Mouse (Mus musculus): ENCODE results near the gene Dst. TPM values are rescaled to one million over a fixed set of nuclear protein-coding genes. Genes with fewer than 3 reads are reported as not detected.
"Not testable (repeated sequence)": the region's sequence is repeated elsewhere in the genome, so short reads cannot be mapped to it uniquely, and the experiment has no call there.

Gene Dst
- total and polyA plus RNA-seq, 2 experiments from 2014 or later, result 21.7 to 106 TPM

- no peak overlapping the region for H3K9ac ChIP-seq (replicated peaks; ENCODE audit: low read depth, low read length)
- no peak overlapping the region for H3K4me3 ChIP-seq (ENCODE audit: low read depth, low read length)
- H3K27ac ChIP-seq (ENCODE audit: low read depth), result no peak overlapping the region
- TF ChIP-seq EP300 (IDR thresholded peaks at IDR 0.05; ENCODE audit: low read depth), result no peak
- no peak for TF ChIP-seq CTCF (IDR thresholded peaks at IDR 0.05; ENCODE audit: low read depth)
- H3K4me1 ChIP-seq (ENCODE audit: control insufficient read depth, insufficient read depth), result peaks cover 9% of the 10 kb centered on the region; the same call in 1 of the 2 replicates
- ATAC-seq (ENCODE audit: insufficient read depth, low read depth) (no peak), DNase-seq (ENCODE audit: low spot score) (no peak)
- 67% methylated on average over 1 of the region's 1 CpGs for WGBS
- no peaks in the 10 kb centered on the region for H3K27me3 ChIP-seq (ENCODE audit: control insufficient read depth, insufficient read depth, low read length)
- H3K9me3 ChIP-seq (replicated peaks; ENCODE audit: control insufficient read depth, low read length), result no peaks in the 10 kb centered on the region
- H3K36me3 ChIP-seq (replicated peaks; ENCODE audit: control insufficient read depth, insufficient read depth, low read length), result no peaks in the 10 kb centered on the region
- H3K4me2 ChIP-seq (ENCODE audit: low read depth, low read length), result no peak overlapping the region
Measured at GRCm38 (mm10) chr1:34061860-34062259, 153.8 kb downstream of the Dst start.

- ATAC-seq (ENCODE audit: insufficient read depth, low read depth) (no peak), DNase-seq (ENCODE audit: low spot score) (no peak)
- H3K27me3 ChIP-seq (ENCODE audit: control insufficient read depth, insufficient read depth, low read length), result no peaks in the 10 kb centered on the region
- H3K9ac ChIP-seq (replicated peaks; ENCODE audit: low read depth, low read length), result no peak overlapping the region
- no peak for TF ChIP-seq EP300 (IDR thresholded peaks at IDR 0.05; ENCODE audit: low read depth)
- no peak for TF ChIP-seq CTCF (IDR thresholded peaks at IDR 0.05; ENCODE audit: low read depth)
- H3K36me3 ChIP-seq (replicated peaks; ENCODE audit: control insufficient read depth, insufficient read depth, low read length), result no peaks in the 10 kb centered on the region
- H3K4me1 ChIP-seq (ENCODE audit: control insufficient read depth, insufficient read depth), result peaks cover 9% of the 10 kb centered on the region; the same call in 1 of the 2 replicates
- H3K9me3 ChIP-seq (replicated peaks; ENCODE audit: control insufficient read depth, low read length), result no peaks in the 10 kb centered on the region
- H3K4me2 ChIP-seq (ENCODE audit: low read depth, low read length), result no peak overlapping the region
- no peak overlapping the region for H3K4me3 ChIP-seq (ENCODE audit: low read depth, low read length)
- 77% methylated on average over 3 of the region's 3 CpGs for WGBS
- H3K27ac ChIP-seq (ENCODE audit: low read depth), result no peak overlapping the region
Measured at GRCm38 (mm10) chr1:34063943-34064342, 155.9 kb downstream of the Dst start.

GRCm38 (mm10) chr1:34065551-34066048 is 157.6 kb downstream of the Dst start:
- DNase-seq (ENCODE audit: low spot score) (no peak), ATAC-seq (ENCODE audit: insufficient read depth, low read depth) (no peak)
- Histone ChIP-seq H3K4me3 (ENCODE audit: low read depth, low read length) (no peak overlapping the region), H3K27ac (ENCODE audit: low read depth) (0 out of 2 replicates have a peak overlapping the region, but pooled peaks have one; percentile 3), H3K36me3 (replicated peaks; ENCODE audit: control insufficient read depth, insufficient read depth, low read length) (no peaks in the 10 kb centered on the region), H3K4me2 (ENCODE audit: low read depth, low read length) (no peak overlapping the region), H3K9me3 (replicated peaks; ENCODE audit: control insufficient read depth, low read length) (no peaks in the 10 kb centered on the region), H3K4me1 (ENCODE audit: control insufficient read depth, insufficient read depth) (peaks cover 13% of the 10 kb centered on the region), H3K9ac (replicated peaks; ENCODE audit: low read depth, low read length) (no peak overlapping the region), H3K27me3 (ENCODE audit: control insufficient read depth, insufficient read depth, low read length) (no peaks in the 10 kb centered on the region)
- no peak for TF ChIP-seq EP300 (IDR thresholded peaks at IDR 0.05; ENCODE audit: low read depth)
- WGBS, result 68% methylated on average over 5 of the region's 5 CpGs

GRCm38 (mm10) chr1:34066401-34066800 is 158.4 kb downstream of the Dst start:
- ATAC-seq (ENCODE audit: insufficient read depth, low read depth); H3K9me3 ChIP-seq (replicated peaks; ENCODE audit: control insufficient read depth, low read length): not testable (repeated sequence)
- 93% methylated on average over 4 of the region's 4 CpGs for WGBS

GRCm38 (mm10) chr1:34068341-34068740 is 160.3 kb downstream of the Dst start:
- H3K4me1 ChIP-seq (ENCODE audit: control insufficient read depth, insufficient read depth), result peaks cover 25% of the 10 kb centered on the region
- WGBS, result 49% methylated on average over 5 of the region's 5 CpGs

More at GRCm38 (mm10) chr1:34066401-34066800, 158.4 kb downstream of the Dst start:
- not testable (repeated sequence) for H3K36me3 ChIP-seq (replicated peaks; ENCODE audit: control insufficient read depth, insufficient read depth, low read length); H3K27me3 ChIP-seq (ENCODE audit: control insufficient read depth, insufficient read depth, low read length); H3K9ac ChIP-seq (replicated peaks; ENCODE audit: low read depth, low read length); H3K27ac ChIP-seq (ENCODE audit: low read depth); H3K4me2 ChIP-seq (ENCODE audit: low read depth, low read length); DNase-seq (ENCODE audit: low spot score); H3K4me3 ChIP-seq (ENCODE audit: low read depth, low read length)
- H3K4me1 ChIP-seq (ENCODE audit: control insufficient read depth, insufficient read depth), result peaks cover 16% of the 10 kb centered on the region

More at GRCm38 (mm10) chr1:34068341-34068740, 160.3 kb downstream of the Dst start:
- TF ChIP-seq EP300 (IDR thresholded peaks at IDR 0.05; ENCODE audit: low read depth), result no peak
- TF ChIP-seq CTCF (IDR thresholded peaks at IDR 0.05; ENCODE audit: low read depth), result peak; percentile 49
- DNase-seq (ENCODE audit: low spot score), result no peak
- no peak for ATAC-seq (ENCODE audit: insufficient read depth, low read depth)
- H3K9ac ChIP-seq (replicated peaks; ENCODE audit: low read depth, low read length), result no peak overlapping the region
- H3K4me3 ChIP-seq (ENCODE audit: low read depth, low read length), result no peak overlapping the region
- H3K27me3 ChIP-seq (ENCODE audit: control insufficient read depth, insufficient read depth, low read length), result no peaks in the 10 kb centered on the region
- H3K27ac ChIP-seq (ENCODE audit: low read depth), result no peak overlapping the region
- H3K36me3 ChIP-seq (replicated peaks; ENCODE audit: control insufficient read depth, insufficient read depth, low read length), result no peaks in the 10 kb centered on the region
- no peaks in the 10 kb centered on the region for H3K9me3 ChIP-seq (replicated peaks; ENCODE audit: control insufficient read depth, low read length)
- no peak overlapping the region for H3K4me2 ChIP-seq (ENCODE audit: low read depth, low read length)

Measured in heart, postnatal 0 days (tissue).